Mouse (Mus musculus) liver, postnatal 0 days (tissue): ENCODE measurements around the gene Dync1i2. TPM values are rescaled to one million over a fixed set of nuclear protein-coding genes. Genes with fewer than 3 reads are reported as not detected.

Source experiments
- ATAC-seq: fragments of 200-750 bp; cut with Nextera tagmentation; 2 replicates; pipeline ENCODE4 v1.8.0; 2017; ENCODE audit warnings: mild to moderate bottlenecking, moderate library complexity
- DNase-seq: peaks from one replicate; pipeline ENCODE4 v3.0.0-alpha.2; 2016
- H3K27ac ChIP-seq: fragments of 300-500 bp; sonication (generic); 2 replicates; pipeline ENCODE4 v1.5.1; 2014; ENCODE audit warnings: antibody characterized with exemption, moderate library complexity, mild to moderate bottlenecking, low read depth
- H3K27me3 ChIP-seq: fragments of 300-500 bp; sonication (generic); 2 replicates; pipeline ENCODE4 v1.6.1; 2014; ENCODE audit warnings: low read length, control low read depth, mixed read lengths; ENCODE audit not compliant: insufficient read depth
- H3K36me3 ChIP-seq: fragments of 300-500 bp; sonication (generic); replicated peaks from 2 replicates; pipeline ENCODE4 v1.6.1; 2014; ENCODE audit warnings: mild to moderate bottlenecking, control low read depth, low read length, moderate library complexity, mixed read lengths; ENCODE audit not compliant: insufficient read depth
- H3K4me1 ChIP-seq: fragments of 300-500 bp; sonication (generic); 2 replicates; pipeline ENCODE4 v1.6.1; 2014; ENCODE audit warnings: antibody characterized with exemption, mild to moderate bottlenecking, control low read depth; ENCODE audit not compliant: insufficient read depth
- H3K4me2 ChIP-seq: fragments of 300-500 bp; sonication (generic); 2 replicates; pipeline ENCODE4 v1.6.1; 2014; ENCODE audit warnings: low read depth, mild to moderate bottlenecking, low read length, moderate library complexity, mixed read lengths
- H3K4me3 ChIP-seq: fragments of 300-500 bp; sonication (generic); 2 replicates; pipeline ENCODE4 v1.5.1; 2014; ENCODE audit warnings: low read depth, low read length
- H3K9ac ChIP-seq: fragments of 300-500 bp; sonication (generic); replicated peaks from 2 replicates; pipeline ENCODE4 v1.6.1; 2014; ENCODE audit warnings: mild to moderate bottlenecking, moderate library complexity
- H3K9me3 ChIP-seq: fragments of 300-500 bp; sonication (generic); 2 replicates; pipeline ENCODE4 v1.6.1; 2016; ENCODE audit warnings: mild to moderate bottlenecking, control low read depth, low read length, mixed read lengths
- CTCF ChIP-seq: sonication (generic); IDR thresholded peaks from 2 replicates; pipeline ENCODE4 v1.5.1; 2016; ENCODE audit warnings: antibody characterized with exemption, low read depth
- EP300 ChIP-seq: IDR thresholded peaks from 2 replicates; pipeline ENCODE4 v1.6.1; 2016; ENCODE audit warnings: antibody characterized with exemption, low read depth, mild to moderate bottlenecking
- WGBS: fragments of 180-500 bp; shearing (Covaris S2); extraction: QIAGEN DNeasy Blood & Tissue Kit; methylation state at CpG from one replicate; pipeline ENCODE4 v1.1.7; 2014; ENCODE audit not compliant: insufficient replicate concordance; 5-methylcytosine and 5-hydroxymethylcytosine counted together
- polyA plus RNA-seq: library from polyadenylated mRNA; unstranded; fragments of >200 nt; fragmentation: Nextera tagmentation; extraction: Ambion mirVana; gene quantifications from 2 replicates; pipeline ENCODE4 v1.2.1, GENCODE M21; 2015

Dync1i2 gene
- polyA plus RNA-seq, 1 experiment from 2014 or later: 21.5 TPM

GRCm38 (mm10) chr2:71188861-71189260 lies 22.6 kb upstream of the Dync1i2 start:
- no peaks in the 10 kb centered on the region for H3K36me3 ChIP-seq
- no peak for DNase-seq
- H3K27ac ChIP-seq: no peak overlapping the region
- H3K9me3 ChIP-seq: no peaks in the 10 kb centered on the region
- H3K4me3 ChIP-seq: no peak overlapping the region
- 55% methylated on average over 2 of the region's 2 CpGs for WGBS
- H3K4me2 ChIP-seq: no peak overlapping the region
- TF ChIP-seq CTCF (no peak), EP300 (no peak)
- H3K27me3 ChIP-seq: 0 out of 2 replicates have a peak, but pooled peaks cover 6% of the 10 kb centered on the region
- H3K9ac ChIP-seq: no peak overlapping the region
- H3K4me1 ChIP-seq: peaks cover 3% of the 10 kb centered on the region; the same call in 1 of the 2 replicates
- ATAC-seq: no peak

- no peaks in the 10 kb centered on the region for H3K36me3 ChIP-seq
- H3K4me2 ChIP-seq: no peak overlapping the region
- no peak overlapping the region for H3K4me3 ChIP-seq
- no peaks in the 10 kb centered on the region for H3K9me3 ChIP-seq
- H3K4me1 ChIP-seq: peaks cover 3% of the 10 kb centered on the region; the same call in 1 of the 2 replicates
- WGBS: 43% methylated on average over 16 of the region's 16 CpGs
- ATAC-seq (no peak), DNase-seq (no peak)
- 0 out of 2 replicates have a peak, but pooled peaks cover 6% of the 10 kb centered on the region for H3K27me3 ChIP-seq
- TF ChIP-seq CTCF (no peak), EP300 (no peak)
- no peak overlapping the region for H3K9ac ChIP-seq
- no peak overlapping the region for H3K27ac ChIP-seq
These were observed 19.9 kb upstream of the Dync1i2 start for GRCm38 (mm10) chr2:71191391-71192194.

- WGBS: 53% methylated on average over 17 of the region's 17 CpGs
- H3K9me3 ChIP-seq: no peaks in the 10 kb centered on the region
- no peak for ATAC-seq
- H3K27me3 ChIP-seq: 0 out of 2 replicates have a peak, but pooled peaks cover 6% of the 10 kb centered on the region
- H3K9ac ChIP-seq: no peak overlapping the region
- TF ChIP-seq CTCF (no peak), EP300 (no peak)
- H3K36me3 ChIP-seq: no peaks in the 10 kb centered on the region
- no peak overlapping the region for H3K4me2 ChIP-seq
- H3K27ac ChIP-seq: no peak overlapping the region
- H3K4me1 ChIP-seq: peaks cover 3% of the 10 kb centered on the region; the same call in 1 of the 2 replicates
- H3K4me3 ChIP-seq: no peak overlapping the region
- DNase-seq: no peak
These were observed 19.2 kb upstream of the Dync1i2 start for GRCm38 (mm10) chr2:71192195-71192807.

- Histone ChIP-seq H3K4me2 (no peak overlapping the region), H3K36me3 (no peaks in the 10 kb centered on the region), H3K27ac (no peak overlapping the region), H3K27me3 (0 out of 2 replicates have a peak, but pooled peaks cover 6% of the 10 kb centered on the region), H3K9ac (no peak overlapping the region), H3K9me3 (no peaks in the 10 kb centered on the region), H3K4me3 (no peak overlapping the region), H3K4me1 (no peaks in the 10 kb centered on the region)
- 70% methylated on average over 10 of the region's 10 CpGs for WGBS
- ATAC-seq: no peak
- DNase-seq: no peak
- no peak for TF ChIP-seq CTCF
- TF ChIP-seq EP300: no peak
These were observed 17.2 kb upstream of the Dync1i2 start for GRCm38 (mm10) chr2:71194137-71194960.

GRCm38 (mm10) chr2:71196947-71197346 lies 14.6 kb upstream of the Dync1i2 start:
- no peak overlapping the region for H3K27ac ChIP-seq
- 0 out of 2 replicates have a peak, but pooled peaks cover 6% of the 10 kb centered on the region for H3K27me3 ChIP-seq
- no peaks in the 10 kb centered on the region for H3K36me3 ChIP-seq
- ATAC-seq: no peak
- TF ChIP-seq CTCF (no peak), EP300 (no peak)
- no peak overlapping the region for H3K4me2 ChIP-seq
- H3K9ac ChIP-seq: no peak overlapping the region
- H3K9me3 ChIP-seq: no peaks in the 10 kb centered on the region
- DNase-seq: no peak
- 64% methylated on average over 4 of the region's 4 CpGs for WGBS
- H3K4me3 ChIP-seq: no peak overlapping the region
- no peaks in the 10 kb centered on the region for H3K4me1 ChIP-seq

GRCm38 (mm10) chr2:71198907-71199306 lies 12.6 kb upstream of the Dync1i2 start:
- DNase-seq: no peak
- TF ChIP-seq CTCF (no peak), EP300 (no peak)

More at GRCm38 (mm10) chr2:71198907-71199306, 12.6 kb upstream of the Dync1i2 start:
- no peaks in the 10 kb centered on the region for H3K4me1 ChIP-seq
- no peaks in the 10 kb centered on the region for H3K27me3 ChIP-seq
- H3K4me2 ChIP-seq: no peak overlapping the region
- H3K9ac ChIP-seq: no peak overlapping the region
- H3K36me3 ChIP-seq: no peaks in the 10 kb centered on the region
- no peaks in the 10 kb centered on the region for H3K9me3 ChIP-seq
- H3K4me3 ChIP-seq: no peak overlapping the region
- WGBS: 65% methylated on average over 3 of the region's 3 CpGs
- H3K27ac ChIP-seq: no peak overlapping the region
- no peak for ATAC-seq
